Mouse (Mus musculus) MEL (cell line): ENCODE data around the gene Gm20458. TPM values are rescaled to one million over a fixed set of nuclear protein-coding genes. Genes with fewer than 3 reads are reported as not detected.

Experiments used
- DNase-seq: peaks from one replicate; pipeline ENCODE4 v3.0.0; 2011; ENCODE audit warnings: low read depth, low spot score
- H3K27ac ChIP-seq: 2 replicates; pipeline ENCODE4 v1.5.1; 2012; ENCODE audit warnings: low read depth, mild to moderate bottlenecking, control low read depth, low read length, moderate library complexity; ENCODE audit not compliant: control insufficient read depth
- H3K27me3 ChIP-seq, 2 experiments: fragments of 150-350 bp in 1 of 2; sonication (generic) in 1 of 2; 2 replicates each; pipeline ENCODE4 v1.6.1; 2012; ENCODE audit warnings: low read length in 2 of 2, mild to moderate bottlenecking in 2 of 2, improper control_type of control experiment in 1 of 2, moderate library complexity in 1 of 2; ENCODE audit not compliant: insufficient read depth in 2 of 2, control insufficient read depth in 1 of 2
- H3K36me3 ChIP-seq, 2 experiments: 2 replicates each; pipeline ENCODE4 v1.6.1; 2012 to 2014; ENCODE audit warnings: low read length in 2 of 2, improper control_type of control experiment in 1 of 2, inconsistent platforms in 1 of 2, mild to moderate bottlenecking in 1 of 2; ENCODE audit not compliant: insufficient read depth in 2 of 2, control insufficient read depth in 1 of 2
- H3K4me1 ChIP-seq, 2 experiments: fragments of 150-350 bp in 1 of 2; sonication (generic) in 1 of 2; 2 replicates each; pipeline ENCODE4 v1.6.1; 2012; ENCODE audit warnings: low read length in 2 of 2, improper control_type of control experiment in 1 of 2, mild to moderate bottlenecking in 1 of 2; ENCODE audit not compliant: insufficient read depth in 2 of 2, control insufficient read depth in 1 of 2
- H3K4me3 ChIP-seq, 2 experiments: fragments of 150-350 bp in 1 of 2; sonication (generic) in 1 of 2; 2 replicates each; pipeline ENCODE4 v1.5.1; 2012; ENCODE audit warnings: low read depth in 2 of 2, low read length in 2 of 2, mild to moderate bottlenecking in 2 of 2, moderate library complexity in 2 of 2, control low read depth in 1 of 2, improper control_type of control experiment in 1 of 2; ENCODE audit not compliant: control insufficient read depth in 1 of 2, insufficient read depth in 1 of 2
- H3K79me2 ChIP-seq: 2 replicates; pipeline ENCODE4 v1.6.1; 2012; ENCODE audit warnings: mild to moderate bottlenecking, low read length, moderate library complexity; ENCODE audit not compliant: control insufficient read depth, poor library complexity, insufficient read depth
- H3K9ac ChIP-seq: 2 replicates; pipeline ENCODE4 v1.6.1; 2012; ENCODE audit warnings: low read depth, mild to moderate bottlenecking, control low read depth, low read length, moderate library complexity; ENCODE audit not compliant: control insufficient read depth, poor library complexity, severe bottlenecking
- H3K9me3 ChIP-seq: fragments of 150-350 bp; sonication (generic); replicated peaks from 2 replicates; pipeline ENCODE4 v1.6.1; 2012; ENCODE audit warnings: mild to moderate bottlenecking, low read length, improper control_type of control experiment, moderate library complexity; ENCODE audit not compliant: insufficient read depth
- CHD1 ChIP-seq: IDR thresholded peaks from 2 replicates; pipeline ENCODE4 v1.6.1; 2012; ENCODE audit warnings: low read depth, mild to moderate bottlenecking, inconsistent platforms, low read length, improper control_type of control experiment
- CTCF ChIP-seq, 3 experiments: IDR thresholded peaks in 2 of 3; conservative IDR thresholded peaks in 1 of 3; 2 replicates each; pipeline ENCODE4 v1.5.1; 2011 to 2012; ENCODE audit warnings: low read length in 3 of 3, low read depth in 2 of 3, mild to moderate bottlenecking in 2 of 3, improper control_type of control experiment in 1 of 3, inconsistent platforms in 1 of 3, mixed read lengths in 1 of 3, moderate library complexity in 1 of 3; ENCODE audit not compliant: control insufficient read depth in 1 of 3, insufficient read depth in 1 of 3, poor library complexity in 1 of 3, severe bottlenecking in 1 of 3
- EP300 ChIP-seq, 2 experiments: IDR thresholded peaks; 2 replicates each; pipeline ENCODE4 v1.6.1; 2011; ENCODE audit warnings: improper control_type of control experiment in 2 of 2, low read length in 2 of 2, low read depth in 1 of 2, mild to moderate bottlenecking in 1 of 2
- JUND ChIP-seq: IDR thresholded peaks from 2 replicates; pipeline ENCODE4 v1.6.1; 2011; ENCODE audit warnings: low read depth, mild to moderate bottlenecking, improper control_type of control experiment, low read length
- MAZ ChIP-seq: IDR thresholded peaks from 2 replicates; pipeline ENCODE4 v1.6.1; 2012; ENCODE audit warnings: low read depth, mild to moderate bottlenecking, inconsistent platforms, low read length, improper control_type of control experiment
- MXI1 ChIP-seq: IDR thresholded peaks from 2 replicates; pipeline ENCODE4 v1.6.1; 2011; ENCODE audit warnings: mild to moderate bottlenecking, low read depth, low read length, improper control_type of control experiment
- MYB ChIP-seq: IDR thresholded peaks from 2 replicates; pipeline ENCODE4 v1.6.1; 2011; ENCODE audit warnings: mild to moderate bottlenecking, low read depth, low read length, improper control_type of control experiment
- MYC ChIP-seq: IDR thresholded peaks from 2 replicates; pipeline ENCODE4 v1.6.1; 2011; ENCODE audit warnings: low read depth, mild to moderate bottlenecking, low read length, improper control_type of control experiment, moderate library complexity
- NELFE ChIP-seq: IDR thresholded peaks from 2 replicates; pipeline ENCODE4 v1.6.1; 2011; ENCODE audit warnings: low read depth, low read length, improper control_type of control experiment
- POLR2A ChIP-seq, 2 experiments: IDR thresholded peaks; 2 replicates each; pipeline ENCODE4 v1.6.1; 2011 to 2012; ENCODE audit warnings: low read length in 2 of 2, mild to moderate bottlenecking in 2 of 2, control low read depth in 1 of 2, improper control_type of control experiment in 1 of 2, low read depth in 1 of 2, moderate library complexity in 1 of 2; ENCODE audit not compliant: control insufficient read depth in 1 of 2, insufficient read depth in 1 of 2, poor library complexity in 1 of 2
- RAD21 ChIP-seq: IDR thresholded peaks from 2 replicates; pipeline ENCODE4 v1.6.1; 2011; ENCODE audit warnings: mild to moderate bottlenecking, low read depth, low read length, improper control_type of control experiment
- RCOR1 ChIP-seq: IDR thresholded peaks from 2 replicates; pipeline ENCODE4 v1.6.1; 2012; ENCODE audit warnings: low read depth, mild to moderate bottlenecking, inconsistent platforms, low read length, improper control_type of control experiment
- SIN3A ChIP-seq: IDR thresholded peaks from 2 replicates; pipeline ENCODE4 v1.6.1; 2012; ENCODE audit warnings: low read length, improper control_type of control experiment, inconsistent platforms
- SMC3 ChIP-seq: IDR thresholded peaks from 2 replicates; pipeline ENCODE4 v1.6.1; 2011; ENCODE audit warnings: low read depth, low read length, improper control_type of control experiment
- TBP ChIP-seq: IDR thresholded peaks from 2 replicates; pipeline ENCODE4 v1.8.0; 2011; ENCODE audit warnings: low read depth, low read length, improper control_type of control experiment
- TCF12 ChIP-seq: IDR thresholded peaks from 2 replicates; pipeline ENCODE4 v1.6.1; 2014; ENCODE audit warnings: low read depth, mild to moderate bottlenecking, inconsistent platforms, low read length, improper control_type of control experiment, moderate library complexity
- UBTF ChIP-seq: IDR thresholded peaks from 2 replicates; pipeline ENCODE4 v1.6.1; 2012; ENCODE audit warnings: low read depth, mild to moderate bottlenecking, inconsistent platforms, low read length, improper control_type of control experiment, moderate library complexity, borderline replicate concordance; ENCODE audit not compliant: insufficient read depth
- ZKSCAN1 ChIP-seq: IDR thresholded peaks from 2 replicates; pipeline ENCODE4 v1.6.1; 2012; ENCODE audit warnings: low read depth, mild to moderate bottlenecking, inconsistent platforms, low read length, improper control_type of control experiment, moderate library complexity
- ZNF384 ChIP-seq: IDR thresholded peaks from 2 replicates; pipeline ENCODE4 v1.6.1; 2012; ENCODE audit warnings: low read depth, mild to moderate bottlenecking, inconsistent platforms, low read length, improper control_type of control experiment
- polyA plus RNA-seq, 2 experiments: library from polyadenylated mRNA; stranded (reverse) in 1 of 2; unstranded in 1 of 2; fragments of >175 nt in 1 of 2; fragments of >200 nt in 1 of 2; gene quantifications; 2 replicates each; pipeline versions ENCODE4 v1.2.1 to v1.2.4; 2012; ENCODE audit warnings: low replicate concordance in 2 of 2, low read depth in 1 of 2; ENCODE audit not compliant: insufficient read length in 2 of 2, insufficient read depth in 1 of 2, missing spikeins in 1 of 2
- total RNA-seq: library from RNA; depleted of rRNA; stranded (reverse); fragments of 300-350 nt; gene quantifications from 2 replicates; pipeline ENCODE4 v1.2.3, GENCODE M21; 2012

Gm20458 gene
- total and polyA plus RNA-seq, 3 experiments = 1.0 to 19.2 TPM; not detected in 1

- H3K36me3 ChIP-seq = no peaks in the 10 kb centered on the region
- no peak overlapping the region for H3K27ac ChIP-seq
- no peak overlapping the region for H3K9ac ChIP-seq
- no peak overlapping the region for H3K4me3 ChIP-seq
- TF ChIP-seq MYB (no peak), ZNF384 (no peak), POLR2A (IDR thresholded peaks at IDR 0.05; ENCODE audit: control insufficient read depth in 1 of 2, insufficient read depth in 1 of 2, low read depth in 1 of 2, low read length in 2 of 2, poor library complexity in 1 of 2) (no peak), MAZ (no peak), TBP (no peak), MXI1 (no peak), ZKSCAN1 (no peak), SMC3 (no peak), EP300 (IDR thresholded peaks at IDR 0.05; ENCODE audit: low read depth in 1 of 2, low read length in 2 of 2) (no peak)
- TF ChIP-seq, all 39 proteins: peak for 0
- Histone ChIP-seq H3K9me3 (no peaks in the 10 kb centered on the region), H3K79me2 (no peaks in the 10 kb centered on the region), H3K4me1 (no peaks in the 10 kb centered on the region), H3K27me3 (peaks cover 9 to 15% of the 10 kb centered on the region in 2 experiments; a peak in 3 of 4 replicates)
- no peak for DNase-seq
Observed at GRCm38 (mm10) chr2:164435216-164436090, 25.3 kb upstream of the Gm20458 start.

GRCm38 (mm10) chr2:164436215-164436913 lies 24.4 kb upstream of the Gm20458 start:
- Histone ChIP-seq H3K4me3 (no peak overlapping the region), H3K9me3 (no peaks in the 10 kb centered on the region), H3K9ac (no peak overlapping the region), H3K27me3 (peaks cover 10 to 19% of the 10 kb centered on the region in 2 experiments), H3K4me1 (no peaks in the 10 kb centered on the region), H3K36me3 (no peaks in the 10 kb centered on the region), H3K79me2 (no peaks in the 10 kb centered on the region), H3K27ac (no peak overlapping the region)
- no peak for DNase-seq
- TF ChIP-seq RCOR1 = no peak
- no peak for TF ChIP-seq CHD1
- no peak for TF ChIP-seq CTCF (IDR thresholded peaks at IDR 0.05 in 2 of 3, conservative IDR thresholded peaks at IDR 0.05 in 1 of 3; ENCODE audit: control insufficient read depth in 1 of 3, insufficient read depth in 1 of 3, low read depth in 2 of 3, low read length in 3 of 3, poor library complexity in 1 of 3, severe bottlenecking in 1 of 3)

GRCm38 (mm10) chr2:164436961-164437360 lies 23.8 kb upstream of the Gm20458 start:
- TF ChIP-seq EP300 (IDR thresholded peaks at IDR 0.05; ENCODE audit: low read depth in 1 of 2, low read length in 2 of 2) = no peak
- TF ChIP-seq JUND = no peak
- TF ChIP-seq MYC = no peak
- no peak for TF ChIP-seq RAD21
- TF ChIP-seq NELFE = no peak
- no peak for TF ChIP-seq TCF12
- no peak for TF ChIP-seq CHD1
- no peak for TF ChIP-seq SIN3A
- TF ChIP-seq UBTF = no peak
- no peak for DNase-seq

More at GRCm38 (mm10) chr2:164436961-164437360, 23.8 kb upstream of the Gm20458 start:
- H3K4me3 ChIP-seq = no peak overlapping the region
- no peaks in the 10 kb centered on the region for H3K79me2 ChIP-seq
- peaks cover 11 to 21% of the 10 kb centered on the region in 2 experiments for H3K27me3 ChIP-seq
- no peaks in the 10 kb centered on the region for H3K9me3 ChIP-seq
- no peaks in the 10 kb centered on the region for H3K36me3 ChIP-seq
- no peak overlapping the region for H3K9ac ChIP-seq
- no peak overlapping the region for H3K27ac ChIP-seq
- no peaks in the 10 kb centered on the region for H3K4me1 ChIP-seq
